Mouse (Mus musculus): ENCODE measurements around the gene Tpra1. TPM values are rescaled to one million over a fixed set of nuclear protein-coding genes. Genes with fewer than 3 reads are reported as not detected.
A peak's percentile ranks its signal among the peaks of the same experiment; 100 is the strongest.

Tpra1 gene
- polyA plus RNA-seq, 2 experiments: 25.6 to 52.2 TPM

DNA sequence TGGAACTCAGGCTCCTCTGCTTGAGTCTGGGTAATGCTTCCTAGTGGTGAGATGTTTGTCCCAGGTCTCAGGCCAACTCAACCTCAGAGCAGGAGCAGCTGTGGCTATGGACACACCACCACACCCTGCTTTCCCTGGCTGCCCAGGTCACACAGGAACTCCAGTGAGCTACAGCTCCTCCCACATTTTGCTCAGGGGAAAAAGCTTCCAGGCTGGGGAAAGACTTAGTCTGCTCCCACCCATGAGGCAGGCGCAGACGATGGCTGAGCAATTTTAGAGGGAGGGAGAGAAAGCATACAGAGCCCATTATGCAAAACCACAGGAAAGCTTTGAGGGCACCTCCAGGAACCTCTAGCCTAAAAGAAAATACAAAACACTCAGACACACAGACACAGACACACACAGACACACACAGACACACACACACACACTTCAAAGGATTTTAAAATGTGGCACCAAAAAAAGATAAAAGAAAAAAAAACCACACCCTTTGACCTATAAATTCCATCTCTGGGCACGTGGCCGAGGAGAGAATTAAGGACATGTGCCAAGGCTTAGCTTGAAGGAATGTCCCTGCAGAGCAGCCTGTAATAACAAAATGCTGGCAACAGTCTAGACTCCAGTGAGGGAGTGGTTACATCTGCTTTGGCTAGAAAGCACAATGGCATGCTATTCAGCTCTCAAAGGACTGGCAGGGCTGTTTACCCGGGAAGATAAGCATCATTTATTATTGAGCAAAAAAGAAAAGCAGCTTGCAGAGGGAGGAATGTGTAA is 22.6 kb downstream of the Tpra1 start:
- H3K27ac ChIP-seq: no peak overlapping the region
- no peak overlapping the region for H3K4me3 ChIP-seq (ENCODE audit: insufficient read depth in 1 of 2, low read depth in 2 of 2, low read length in 2 of 2)
- H3K36me3 ChIP-seq (replicated peaks; ENCODE audit: control insufficient read depth, insufficient read depth, low read depth): no peaks in the 10 kb centered on the region
- DNase-seq (ENCODE audit: low read depth in 3 of 3, low spot score in 3 of 3) (no peak), ATAC-seq (ENCODE audit: insufficient read depth) (no peak)
- H3K9me3 ChIP-seq (ENCODE audit: control insufficient read depth, low read length): no peaks in the 10 kb centered on the region
- 33% methylated on average over 5 of the region's 5 CpGs for WGBS (ENCODE audit: insufficient replicate concordance)
- no peak for TF ChIP-seq EP300 (IDR thresholded peaks at IDR 0.05; ENCODE audit: low read depth)
- TF ChIP-seq CTCF (IDR thresholded peaks at IDR 0.05; ENCODE audit: low read depth): no peak
- H3K4me1 ChIP-seq (replicated peaks; ENCODE audit: control insufficient read depth in 2 of 2, insufficient read depth in 2 of 2, low read length in 1 of 2): peaks cover 0 to 2% of the 10 kb centered on the region in 2 experiments; a peak in 1 of 4 replicates
- no peak overlapping the region for H3K9ac ChIP-seq (replicated peaks)
- H3K4me2 ChIP-seq (ENCODE audit: low read depth): no peak overlapping the region
- no peaks in the 10 kb centered on the region for H3K27me3 ChIP-seq (ENCODE audit: control insufficient read depth, insufficient read depth, low read length)

DNA sequence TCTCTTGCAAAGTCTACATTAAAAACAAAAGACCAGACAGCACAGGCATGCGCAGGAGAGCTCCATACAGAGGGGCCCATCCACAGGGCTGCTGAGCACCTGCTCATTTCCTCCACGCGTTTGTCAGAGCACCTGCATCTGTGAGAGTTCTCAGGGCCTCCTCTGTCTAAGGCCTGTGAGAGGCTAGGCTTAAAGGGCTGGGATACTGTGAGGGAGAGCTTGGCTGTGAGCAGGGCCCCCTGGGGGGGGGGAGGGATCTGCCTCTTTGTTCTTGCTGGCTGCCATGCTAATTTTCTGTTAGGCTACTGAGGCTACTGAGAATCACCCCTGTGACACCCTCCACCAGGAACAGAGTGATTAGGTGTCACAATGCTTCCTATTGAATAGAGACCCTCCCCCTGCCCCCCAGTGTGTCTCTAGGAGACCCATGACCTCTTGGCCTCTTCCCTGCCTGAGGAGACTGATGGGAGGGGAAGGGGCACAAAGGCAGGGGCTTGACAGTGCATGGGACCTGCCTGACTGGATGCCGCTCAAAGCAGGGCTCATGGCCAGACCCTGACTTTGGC is 23.7 kb downstream of the Tpra1 start:
- ATAC-seq (ENCODE audit: insufficient read depth) (no peak), DNase-seq (ENCODE audit: low read depth in 3 of 3, low spot score in 3 of 3) (no peak)
- Histone ChIP-seq H3K4me3 (ENCODE audit: insufficient read depth in 1 of 2, low read depth in 2 of 2, low read length in 2 of 2) (no peak overlapping the region), H3K4me1 (replicated peaks; ENCODE audit: control insufficient read depth in 2 of 2, insufficient read depth in 2 of 2, low read length in 1 of 2) (peaks cover 0 to 2% of the 10 kb centered on the region in 2 experiments; a peak in 1 of 4 replicates), H3K27me3 (ENCODE audit: control insufficient read depth, insufficient read depth, low read length) (no peaks in the 10 kb centered on the region), H3K4me2 (ENCODE audit: low read depth) (no peak overlapping the region), H3K36me3 (replicated peaks; ENCODE audit: control insufficient read depth, insufficient read depth, low read depth) (no peaks in the 10 kb centered on the region), H3K9ac (replicated peaks) (no peak overlapping the region), H3K27ac (no peak overlapping the region), H3K9me3 (ENCODE audit: control insufficient read depth, low read length) (no peaks in the 10 kb centered on the region)
- TF ChIP-seq CTCF (IDR thresholded peaks at IDR 0.05; ENCODE audit: low read depth) (no peak), EP300 (IDR thresholded peaks at IDR 0.05; ENCODE audit: low read depth) (no peak)
- WGBS (ENCODE audit: insufficient replicate concordance): 59% methylated on average over 4 of the region's 4 CpGs

DNA sequence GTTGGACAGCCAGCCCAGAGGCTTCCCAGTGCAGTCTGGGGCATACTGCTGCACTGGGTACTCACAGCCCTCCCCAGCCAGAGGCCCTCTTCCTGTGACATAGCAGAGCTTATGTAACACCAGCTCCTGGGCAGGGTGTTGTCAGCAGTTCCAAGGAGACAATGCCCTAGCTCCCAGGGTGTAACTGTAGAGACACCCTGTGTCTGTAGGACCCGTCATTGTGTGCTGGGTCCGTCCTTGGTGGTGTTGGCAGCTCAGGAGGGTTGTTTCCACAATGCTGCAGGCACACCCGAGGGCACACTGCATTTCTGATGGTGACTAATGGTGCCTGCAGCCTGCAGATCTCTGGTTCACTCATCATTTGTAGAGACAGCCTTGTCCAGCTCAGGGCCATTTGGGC is 24.8 kb downstream of the Tpra1 start:
- no peaks in the 10 kb centered on the region for H3K36me3 ChIP-seq (replicated peaks; ENCODE audit: control insufficient read depth, insufficient read depth, low read depth)
- H3K27me3 ChIP-seq (ENCODE audit: control insufficient read depth, insufficient read depth, low read length): no peaks in the 10 kb centered on the region
- no peak for ATAC-seq (ENCODE audit: insufficient read depth)

DNA sequence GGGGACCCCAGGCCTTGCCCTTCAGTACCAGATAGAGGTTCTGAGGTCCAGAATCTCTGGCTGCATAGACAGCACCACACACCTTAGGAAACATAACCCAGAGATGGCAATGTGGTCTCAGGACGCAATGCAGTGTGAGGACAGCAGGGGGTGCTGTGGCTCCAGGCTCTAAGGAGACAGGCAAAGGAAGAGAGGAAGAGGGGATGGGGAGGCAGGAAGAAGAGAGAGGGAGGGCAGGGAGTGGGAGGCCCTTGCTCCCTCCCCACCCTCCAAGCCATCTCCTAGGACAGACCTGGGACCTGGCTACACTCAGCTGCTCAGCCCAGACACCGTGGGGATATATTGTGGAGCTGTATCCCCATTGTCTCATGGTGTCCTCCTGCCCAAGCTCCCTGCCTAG is 25.5 kb downstream of the Tpra1 start:
- H3K9ac ChIP-seq (replicated peaks): no peak overlapping the region
- 14% methylated on average over 2 of the region's 2 CpGs for whole genome bisulfite sequencing (ENCODE audit: insufficient replicate concordance)
- H3K27ac ChIP-seq: no peak overlapping the region
- peaks cover 0 to 2% of the 10 kb centered on the region in 2 experiments; a peak in 1 of 4 replicates for H3K4me1 ChIP-seq (replicated peaks; ENCODE audit: control insufficient read depth in 2 of 2, insufficient read depth in 2 of 2, low read length in 1 of 2)
- TF ChIP-seq CTCF (IDR thresholded peaks at IDR 0.05; ENCODE audit: low read depth) (peak; percentile 99), EP300 (IDR thresholded peaks at IDR 0.05; ENCODE audit: low read depth) (no peak)
- H3K4me3 ChIP-seq (ENCODE audit: insufficient read depth in 1 of 2, low read depth in 2 of 2, low read length in 2 of 2): no peak overlapping the region
- H3K36me3 ChIP-seq (replicated peaks; ENCODE audit: control insufficient read depth, insufficient read depth, low read depth): no peaks in the 10 kb centered on the region
- H3K27me3 ChIP-seq (ENCODE audit: control insufficient read depth, insufficient read depth, low read length): no peaks in the 10 kb centered on the region
- H3K4me2 ChIP-seq (ENCODE audit: low read depth): no peak overlapping the region
- H3K9me3 ChIP-seq (ENCODE audit: control insufficient read depth, low read length): no peaks in the 10 kb centered on the region
- DNase-seq (ENCODE audit: low read depth in 3 of 3, low spot score in 3 of 3) (peak in 1 of 3 experiments; percentile 41), ATAC-seq (ENCODE audit: insufficient read depth) (no peak)

More for the DNA sequence above, 24.8 kb downstream of the Tpra1 start:
- TF ChIP-seq CTCF (IDR thresholded peaks at IDR 0.05; ENCODE audit: low read depth) (no peak), EP300 (IDR thresholded peaks at IDR 0.05; ENCODE audit: low read depth) (no peak)
- no peak overlapping the region for H3K4me2 ChIP-seq (ENCODE audit: low read depth)
- H3K4me1 ChIP-seq (replicated peaks; ENCODE audit: control insufficient read depth in 2 of 2, insufficient read depth in 2 of 2, low read length in 1 of 2): peaks cover 0 to 2% of the 10 kb centered on the region in 2 experiments; a peak in 1 of 4 replicates
- H3K4me3 ChIP-seq (ENCODE audit: insufficient read depth in 1 of 2, low read depth in 2 of 2, low read length in 2 of 2): no peak overlapping the region
- H3K27ac ChIP-seq: no peak overlapping the region
- 23% methylated on average over 3 of the region's 3 CpGs for WGBS (ENCODE audit: insufficient replicate concordance)
- no peak for DNase-seq (ENCODE audit: low read depth in 3 of 3, low spot score in 3 of 3)
- no peaks in the 10 kb centered on the region for H3K9me3 ChIP-seq (ENCODE audit: control insufficient read depth, low read length)
- H3K9ac ChIP-seq (replicated peaks): no peak overlapping the region

DNA sequence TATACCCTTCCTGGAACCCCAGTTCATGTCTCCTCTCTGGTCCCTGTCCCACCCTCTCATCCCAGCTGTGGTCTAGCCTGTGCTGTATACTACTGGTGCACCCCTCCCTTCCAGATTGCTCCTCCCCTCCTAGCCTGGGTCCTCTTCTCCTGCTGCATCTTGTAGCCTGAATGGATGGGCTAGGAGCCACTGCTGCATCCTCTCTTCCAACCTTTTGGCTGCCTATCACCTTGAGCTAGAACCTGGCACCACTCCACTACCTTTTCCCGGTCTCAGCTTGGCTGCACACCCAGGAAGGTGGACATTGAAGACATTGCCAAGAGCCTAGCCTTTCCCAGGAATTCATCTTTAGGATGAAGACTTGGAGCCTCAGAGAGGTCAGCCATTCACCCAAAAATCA is 26.0 kb downstream of the Tpra1 start:
- H3K4me2 ChIP-seq (ENCODE audit: low read depth): no peak overlapping the region
- TF ChIP-seq CTCF (IDR thresholded peaks at IDR 0.05; ENCODE audit: low read depth) (no peak), EP300 (IDR thresholded peaks at IDR 0.05; ENCODE audit: low read depth) (no peak)
- 73% methylated on average over 1 of the region's 1 CpGs for WGBS (ENCODE audit: insufficient replicate concordance)
- ATAC-seq (ENCODE audit: insufficient read depth): no peak
- H3K4me1 ChIP-seq (replicated peaks; ENCODE audit: control insufficient read depth in 2 of 2, insufficient read depth in 2 of 2, low read length in 1 of 2): peaks cover 0 to 2% of the 10 kb centered on the region in 2 experiments; a peak in 1 of 4 replicates
- no peak overlapping the region for H3K4me3 ChIP-seq (ENCODE audit: insufficient read depth in 1 of 2, low read depth in 2 of 2, low read length in 2 of 2)
- H3K27ac ChIP-seq: no peak overlapping the region
- H3K9ac ChIP-seq (replicated peaks): no peak overlapping the region
- H3K36me3 ChIP-seq (replicated peaks; ENCODE audit: control insufficient read depth, insufficient read depth, low read depth): no peaks in the 10 kb centered on the region
- DNase-seq (ENCODE audit: low read depth in 3 of 3, low spot score in 3 of 3): no peak
- H3K27me3 ChIP-seq (ENCODE audit: control insufficient read depth, insufficient read depth, low read length): no peaks in the 10 kb centered on the region
- H3K9me3 ChIP-seq (ENCODE audit: control insufficient read depth, low read length): no peaks in the 10 kb centered on the region
